Mouse (Mus musculus) embryonic facial prominence, embryonic 14.5 days (tissue): ENCODE measurements at regions not wholly inside any gene's neighbourhood (a gene's known extent, or its start where the extent isn't known, plus 50 kb on each side); places are given as distances from the start of the nearest gene placed in this dataset.

Experiments
- ATAC-seq: fragments of 200-750 bp; cut with Nextera tagmentation; 2 replicates; pipeline ENCODE4 v1.8.0; 2017; ENCODE audit warnings: low read depth, moderate number of reproducible peaks, moderate TSS enrichment
- DNase-seq: peaks from one replicate; pipeline ENCODE4 v3.0.0-alpha.2; 2015; ENCODE audit warnings: low spot score
- H3K27ac ChIP-seq: fragments of 300-500 bp; sonication (generic); replicated peaks from 2 replicates; pipeline ENCODE4 v1.5.1; 2014; ENCODE audit warnings: low read depth, mild to moderate bottlenecking, low read length, moderate library complexity
- H3K27me3 ChIP-seq: fragments of 300-500 bp; sonication (generic); replicated peaks from 2 replicates; pipeline ENCODE4 v1.6.1; 2014; ENCODE audit warnings: low read length; ENCODE audit not compliant: control insufficient read depth, insufficient read depth
- H3K36me3 ChIP-seq: fragments of 300-500 bp; sonication (generic); 2 replicates; pipeline ENCODE4 v1.6.1; 2014; ENCODE audit warnings: low read length, mixed read lengths; ENCODE audit not compliant: control insufficient read depth, insufficient read depth
- H3K4me1 ChIP-seq: fragments of 300-500 bp; sonication (generic); 2 replicates; pipeline ENCODE4 v1.6.1; 2014; ENCODE audit warnings: antibody characterized with exemption, low read length; ENCODE audit not compliant: control insufficient read depth, insufficient read depth
- H3K4me2 ChIP-seq: fragments of 300-500 bp; sonication (generic); 2 replicates; pipeline ENCODE4 v1.6.1; 2014; ENCODE audit warnings: low read depth, mild to moderate bottlenecking, low read length, moderate library complexity, mixed read lengths
- H3K4me3 ChIP-seq: fragments of 300-500 bp; sonication (generic); 2 replicates; pipeline ENCODE4 v1.5.1; 2014; ENCODE audit warnings: low read depth, mild to moderate bottlenecking, low read length
- H3K9ac ChIP-seq: fragments of 300-500 bp; sonication (generic); 2 replicates; pipeline ENCODE4 v1.6.1; 2014; ENCODE audit warnings: low read depth, mild to moderate bottlenecking, low read length, moderate library complexity, mixed read lengths
- H3K9me3 ChIP-seq: fragments of 300-500 bp; sonication (generic); 2 replicates; pipeline ENCODE4 v1.6.1; 2016; ENCODE audit warnings: low read length; ENCODE audit not compliant: control insufficient read depth
- WGBS: fragments of 180-500 bp; shearing (Covaris S2); extraction: QIAGEN DNeasy Blood & Tissue Kit; methylation state at CpG from one replicate; pipeline ENCODE4 v1.1.7; 2014; 5-methylcytosine and 5-hydroxymethylcytosine counted together

- Histone ChIP-seq H3K9ac (no peak overlapping the region), H3K36me3 (no peaks in the 10 kb centered on the region), H3K4me3 (no peak overlapping the region), H3K27ac (no peak overlapping the region), H3K4me2 (no peak overlapping the region), H3K9me3 (no peaks in the 10 kb centered on the region), H3K27me3 (no peaks in the 10 kb centered on the region), H3K4me1 (peaks cover 16% of the 10 kb centered on the region; the same call in 1 of the 2 replicates)
- DNase-seq (no peak), ATAC-seq (no peak)
- WGBS, result 84% methylated on average over 7 of the region's 7 CpGs
These were observed 261.2 kb upstream of the Nt5e start for GRCm38 (mm10) chr9:88065777-88066176.

- H3K9me3 ChIP-seq, result no peaks in the 10 kb centered on the region
- no peaks in the 10 kb centered on the region for H3K36me3 ChIP-seq
- no peak for DNase-seq
- peaks cover 16% of the 10 kb centered on the region; the same call in 1 of the 2 replicates for H3K4me1 ChIP-seq
- no peaks in the 10 kb centered on the region for H3K27me3 ChIP-seq
- H3K4me2 ChIP-seq, result peak overlapping the region; percentile 18; the same call in 1 of the 2 replicates
- ATAC-seq, result no peak
- WGBS, result 77% methylated on average over 8 of the region's 8 CpGs
- no peak overlapping the region for H3K27ac ChIP-seq
- no peak overlapping the region for H3K4me3 ChIP-seq
- no peak overlapping the region for H3K9ac ChIP-seq
These were observed 258.7 kb upstream of the Nt5e start for GRCm38 (mm10) chr9:88068322-88068721.

GRCm38 (mm10) chr9:88068881-88069304 is 258.1 kb upstream of the Nt5e start:
- H3K9me3 ChIP-seq, result no peaks in the 10 kb centered on the region
- WGBS, result 53% methylated on average over 15 of the region's 15 CpGs
- peaks cover 16% of the 10 kb centered on the region; the same call in 1 of the 2 replicates for H3K4me1 ChIP-seq
- H3K4me2 ChIP-seq, result peak overlapping the region; percentile 18; the same call in 1 of the 2 replicates
- DNase-seq (peak; percentile 75), ATAC-seq (no peak; the same call in 1 of the 2 replicates)
- no peak overlapping the region for H3K9ac ChIP-seq
- H3K36me3 ChIP-seq, result no peaks in the 10 kb centered on the region
- no peak overlapping the region for H3K27ac ChIP-seq
- no peaks in the 10 kb centered on the region for H3K27me3 ChIP-seq
- no peak overlapping the region for H3K4me3 ChIP-seq

- Histone ChIP-seq H3K27me3 (no peaks in the 10 kb centered on the region), H3K4me1 (peaks cover 16% of the 10 kb centered on the region; the same call in 1 of the 2 replicates), H3K4me2 (no peak overlapping the region), H3K9me3 (no peaks in the 10 kb centered on the region), H3K27ac (no peak overlapping the region), H3K9ac (no peak overlapping the region), H3K36me3 (no peaks in the 10 kb centered on the region), H3K4me3 (no peak overlapping the region)
- ATAC-seq (no peak), DNase-seq (no peak)
- 75% methylated on average over 13 of the region's 13 CpGs for WGBS
These were observed 257.2 kb upstream of the Nt5e start for GRCm38 (mm10) chr9:88069834-88070233.

- Histone ChIP-seq H3K4me3 (no peak overlapping the region), H3K27me3 (no peaks in the 10 kb centered on the region), H3K9ac (no peak overlapping the region), H3K27ac (no peak overlapping the region), H3K4me2 (no peak overlapping the region), H3K9me3 (no peaks in the 10 kb centered on the region), H3K36me3 (no peaks in the 10 kb centered on the region), H3K4me1 (peaks cover 12% of the 10 kb centered on the region; the same call in 1 of the 2 replicates)
- peak; percentile 74 for DNase-seq
- WGBS, result 16% methylated on average over 6 of the region's 6 CpGs
- ATAC-seq, result peak; percentile 65; the same call in 1 of the 2 replicates
These were observed 253.8 kb upstream of the Nt5e start for GRCm38 (mm10) chr9:88073165-88073564.

- WGBS, result 66% methylated on average over 7 of the region's 7 CpGs
- Histone ChIP-seq H3K36me3 (no peaks in the 10 kb centered on the region), H3K27ac (no peak overlapping the region), H3K4me3 (no peak overlapping the region), H3K9me3 (no peaks in the 10 kb centered on the region), H3K27me3 (no peaks in the 10 kb centered on the region), H3K9ac (no peak overlapping the region), H3K4me1 (peaks cover 12% of the 10 kb centered on the region; the same call in 1 of the 2 replicates), H3K4me2 (no peak overlapping the region)
- DNase-seq, result no peak
- no peak for ATAC-seq
These were observed 253.4 kb upstream of the Nt5e start for GRCm38 (mm10) chr9:88073579-88073978.

- H3K9me3 ChIP-seq, result no peaks in the 10 kb centered on the region
- H3K27me3 ChIP-seq, result no peaks in the 10 kb centered on the region
- ATAC-seq (peak; percentile 79), DNase-seq (peak; percentile 79)
- H3K4me2 ChIP-seq, result no peak overlapping the region
- no peak overlapping the region for H3K27ac ChIP-seq
- H3K4me3 ChIP-seq, result no peak overlapping the region
- whole genome bisulfite sequencing, result 32% methylated on average over 5 of the region's 5 CpGs
- no peak overlapping the region for H3K9ac ChIP-seq
- no peaks in the 10 kb centered on the region for H3K36me3 ChIP-seq
- H3K4me1 ChIP-seq, result no peaks in the 10 kb centered on the region
These were observed 244.0 kb upstream of the Nt5e start for GRCm38 (mm10) chr9:88082931-88083479.

- no peaks in the 10 kb centered on the region for H3K4me1 ChIP-seq
- 78% methylated on average over 11 of the region's 11 CpGs for WGBS
- no peak overlapping the region for H3K4me2 ChIP-seq
- H3K27me3 ChIP-seq, result no peaks in the 10 kb centered on the region
- no peak overlapping the region for H3K27ac ChIP-seq
- no peaks in the 10 kb centered on the region for H3K9me3 ChIP-seq
- H3K4me3 ChIP-seq, result no peak overlapping the region
- DNase-seq (peak; percentile 49), ATAC-seq (peak; percentile 26; the same call in 1 of the 2 replicates)
- H3K36me3 ChIP-seq, result no peaks in the 10 kb centered on the region
- no peak overlapping the region for H3K9ac ChIP-seq
These were observed 241.7 kb upstream of the Nt5e start for GRCm38 (mm10) chr9:88085181-88085816.

- H3K4me3 ChIP-seq, result no peak overlapping the region
- 68% methylated on average over 3 of the region's 3 CpGs for WGBS
- no peak overlapping the region for H3K27ac ChIP-seq
- ATAC-seq, result no peak
- no peaks in the 10 kb centered on the region for H3K36me3 ChIP-seq
- DNase-seq, result no peak
- no peaks in the 10 kb centered on the region for H3K4me1 ChIP-seq
- H3K27me3 ChIP-seq, result no peaks in the 10 kb centered on the region
- no peak overlapping the region for H3K4me2 ChIP-seq
- H3K9ac ChIP-seq, result no peak overlapping the region
- H3K9me3 ChIP-seq, result no peaks in the 10 kb centered on the region
These were observed 241.1 kb upstream of the Nt5e start for GRCm38 (mm10) chr9:88085866-88086265.
